Mouse (Mus musculus) left cerebral cortex, adult 8-10 months (tissue): ENCODE measurements around the gene Tenm4. TPM values are rescaled to one million over a fixed set of nuclear protein-coding genes. Genes with fewer than 3 reads are reported as not detected.

Source experiments
- DNase-seq, 2 experiments: peaks; one replicate each; pipeline ENCODE4 v3.0.0; 2022; ENCODE audit warnings: low spot score in 2 of 2
- total RNA-seq, 4 experiments: library from RNA; stranded (reverse); gene quantifications; 2 replicates each; pipeline ENCODE4 v1.2.4; 2022

Gene Tenm4
- total RNA-seq, result 100 to 1,000 TPM; 118 to 143 (median 135) TPM

DNA sequence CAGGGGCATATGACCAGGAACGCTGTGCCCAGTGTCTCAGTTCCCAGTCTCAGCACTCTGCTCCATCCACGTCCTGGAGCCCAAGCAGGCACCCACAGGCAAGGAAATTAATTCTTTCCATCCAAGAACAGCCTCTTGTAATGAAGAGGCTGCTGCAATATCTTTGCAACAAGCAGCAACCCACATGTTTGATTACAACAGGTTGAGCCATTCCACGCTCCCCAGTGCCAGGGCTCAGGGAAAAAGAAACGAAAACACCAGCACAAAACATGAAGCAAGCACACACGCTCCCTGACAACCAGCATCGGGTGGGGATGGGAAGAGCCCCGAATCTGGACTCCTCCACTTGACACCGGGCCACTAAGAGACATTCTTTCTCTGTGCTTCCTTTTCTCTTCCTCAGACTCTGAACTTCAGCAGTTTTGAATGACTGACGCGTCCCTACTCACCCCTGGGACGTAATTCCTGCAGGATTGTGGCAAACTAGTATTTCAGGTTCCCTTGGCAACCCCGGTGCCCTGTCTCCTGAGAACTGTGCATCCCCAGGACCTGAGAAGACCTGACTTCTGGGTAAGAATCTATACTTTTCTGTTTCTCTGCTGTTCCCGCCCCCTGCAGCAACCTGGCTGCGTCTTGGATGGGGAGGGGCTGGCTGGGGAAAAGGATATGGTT, at the start of gene Tenm4:
Gene Tenm4 (plus strand): TSS at position 323 of the 672 bp plus-strand sequence.
- no peak for DNase-seq

DNA sequence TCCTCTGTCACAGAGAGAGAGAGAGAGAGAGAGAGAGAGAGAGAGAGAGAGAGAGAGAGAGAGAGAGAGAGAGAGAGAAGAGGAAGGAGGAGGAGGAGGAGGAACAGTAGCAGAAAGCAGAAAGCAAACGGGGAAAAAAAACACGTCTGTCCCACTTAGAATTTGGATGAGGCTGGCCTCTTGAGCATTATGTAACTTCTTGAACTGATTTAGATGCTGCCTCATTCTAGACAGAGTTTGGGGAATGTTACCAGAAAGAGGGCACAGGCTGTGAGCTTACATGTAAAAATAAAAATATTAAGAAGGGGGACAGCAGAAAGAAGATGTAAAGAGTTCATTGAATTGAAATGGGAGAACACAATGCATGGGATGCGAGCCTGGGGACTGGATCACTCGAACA, 40.3 kb upstream of the Tenm4 start:
- no peak for DNase-seq

GRCm38 (mm10) chr7:96131175-96131574, 39.9 kb upstream of the Tenm4 start:
- DNase-seq, result no peak

- DNase-seq, result no peak
These were observed 34.5 kb upstream of the Tenm4 start for GRCm38 (mm10) chr7:96136497-96136961.

- no peak for DNase-seq
These were observed 29.2 kb upstream of the Tenm4 start for GRCm38 (mm10) chr7:96141876-96142275.

DNA sequence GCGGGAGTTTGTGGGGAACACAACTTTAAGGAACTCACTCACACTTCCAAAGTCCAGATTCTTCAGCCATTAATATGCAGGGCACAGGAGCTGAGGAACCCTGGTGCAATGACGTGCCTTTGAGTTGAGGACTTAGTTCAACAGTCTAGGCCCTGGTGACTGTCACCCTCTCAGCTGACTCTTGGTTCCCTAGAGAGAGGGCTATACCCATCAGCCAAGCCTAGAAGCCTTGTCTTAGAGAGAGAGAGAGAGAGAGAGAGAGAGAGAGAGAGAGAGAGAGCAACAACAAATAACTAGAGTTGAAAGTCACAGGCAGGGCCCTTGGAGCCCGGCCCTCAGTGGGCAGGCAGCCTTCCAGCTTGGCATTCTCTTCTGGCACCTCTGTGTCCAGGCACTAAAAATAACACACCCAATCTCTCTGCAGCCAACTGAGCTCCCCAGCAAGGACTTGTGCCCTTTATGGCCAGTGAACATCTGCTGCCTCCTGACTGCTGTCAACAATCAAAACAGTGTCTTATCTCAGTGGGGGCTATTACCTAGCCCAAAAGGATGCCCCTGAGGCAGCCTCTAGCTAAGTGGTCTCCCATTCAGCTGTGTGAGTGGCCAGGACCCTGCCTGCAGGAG, 28.0 kb upstream of the Tenm4 start:
- peak in 1 of 2 experiments; percentile 21 for DNase-seq

GRCm38 (mm10) chr7:96147436-96147835, 23.6 kb upstream of the Tenm4 start:
- DNase-seq, result no peak

GRCm38 (mm10) chr7:96148191-96148590, 22.9 kb upstream of the Tenm4 start:
- no peak for DNase-seq

GRCm38 (mm10) chr7:96151277-96151676, 19.8 kb upstream of the Tenm4 start:
- peak; percentile 14 to 70 for DNase-seq

- no peak for DNase-seq
These were observed 19.1 kb upstream of the Tenm4 start for GRCm38 (mm10) chr7:96151961-96152360.

- DNase-seq, result no peak
These were observed 18.6 kb upstream of the Tenm4 start for GRCm38 (mm10) chr7:96152431-96152830.

DNA sequence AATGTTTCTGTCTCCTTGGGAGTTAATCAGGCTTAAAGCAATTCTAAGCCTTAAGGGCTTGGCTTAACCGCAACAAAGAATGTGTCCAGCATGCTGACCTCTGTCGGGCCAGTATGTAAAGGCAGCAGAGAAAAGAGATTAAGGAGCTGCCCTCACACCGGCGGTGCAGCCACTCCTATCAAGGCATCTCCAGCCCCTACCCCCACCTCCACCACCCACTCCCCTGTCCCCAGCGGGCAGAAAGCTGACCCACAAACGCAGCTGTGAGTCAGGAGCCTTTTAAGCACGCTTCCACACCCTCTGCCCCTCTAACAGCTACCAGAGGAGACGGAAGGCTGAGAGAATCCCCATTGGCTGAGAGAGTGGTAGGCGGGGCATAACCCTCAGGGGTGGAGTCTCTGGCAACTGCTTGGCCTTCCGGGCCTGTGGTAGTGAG, 18.1 kb upstream of the Tenm4 start:
- DNase-seq, result no peak

DNA sequence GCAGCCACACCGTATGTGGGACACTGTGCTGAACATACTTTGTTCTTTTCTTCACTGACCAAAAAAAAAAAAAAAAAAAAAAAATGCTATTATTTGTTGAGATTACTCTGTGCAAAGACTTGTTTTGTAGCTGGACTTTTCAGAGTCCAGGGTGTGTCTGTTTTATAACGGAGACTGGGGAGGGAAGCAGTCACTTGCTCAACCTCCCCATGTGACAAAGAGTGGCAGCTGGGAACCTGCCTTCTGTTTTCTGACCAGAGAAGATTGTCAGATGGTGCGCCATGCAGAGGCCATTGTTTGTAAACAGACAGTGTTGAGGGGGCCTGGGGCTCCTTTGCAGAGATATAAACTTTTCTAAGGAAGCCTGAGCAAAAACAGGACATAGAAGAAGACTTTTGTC, 17.0 kb upstream of the Tenm4 start:
- no peak for DNase-seq

- DNase-seq, result no peak
These were observed 14.4 kb upstream of the Tenm4 start for GRCm38 (mm10) chr7:96156481-96157255.

DNA sequence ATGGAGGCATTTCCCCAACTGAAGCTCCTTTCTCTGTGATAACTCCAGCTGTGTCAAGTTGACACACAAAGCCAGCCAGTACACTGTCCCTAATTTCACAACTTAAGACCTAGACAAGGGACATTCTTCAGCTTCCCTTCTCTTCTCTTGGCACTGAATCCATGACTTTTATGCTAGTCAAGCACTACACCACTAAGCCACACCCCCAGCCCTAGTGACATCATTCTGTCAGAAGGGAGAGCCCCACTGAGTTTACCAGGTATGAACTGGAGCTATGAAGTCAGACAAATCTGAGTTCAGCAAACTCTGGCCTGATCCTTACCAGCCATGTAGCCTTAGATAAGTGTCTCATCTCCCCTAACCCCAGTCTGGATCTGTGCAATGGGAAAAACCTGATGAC, 6.9 kb upstream of the Tenm4 start:
- DNase-seq, result no peak

DNA sequence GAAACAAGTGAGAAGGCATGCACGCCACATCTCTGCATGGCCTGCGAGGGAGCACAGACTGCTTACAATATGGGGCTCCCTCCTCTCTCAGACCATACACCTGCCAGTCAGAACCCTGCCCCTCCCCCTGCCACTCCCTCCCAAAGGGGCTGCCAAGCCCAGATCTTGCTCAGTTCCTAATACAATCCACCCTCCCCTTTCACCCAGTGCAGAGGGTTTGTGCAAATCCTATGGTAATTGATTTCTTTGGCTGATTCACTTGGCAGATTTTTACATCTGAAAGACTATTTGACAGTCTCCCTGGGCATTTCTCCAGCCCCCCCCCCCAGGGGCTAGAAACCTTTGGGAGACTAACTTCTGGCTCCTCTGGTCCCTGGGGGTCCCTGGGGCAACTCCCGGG, 2.1 kb upstream of the Tenm4 start:
- peak in 1 of 2 experiments; percentile 7 for DNase-seq

DNA sequence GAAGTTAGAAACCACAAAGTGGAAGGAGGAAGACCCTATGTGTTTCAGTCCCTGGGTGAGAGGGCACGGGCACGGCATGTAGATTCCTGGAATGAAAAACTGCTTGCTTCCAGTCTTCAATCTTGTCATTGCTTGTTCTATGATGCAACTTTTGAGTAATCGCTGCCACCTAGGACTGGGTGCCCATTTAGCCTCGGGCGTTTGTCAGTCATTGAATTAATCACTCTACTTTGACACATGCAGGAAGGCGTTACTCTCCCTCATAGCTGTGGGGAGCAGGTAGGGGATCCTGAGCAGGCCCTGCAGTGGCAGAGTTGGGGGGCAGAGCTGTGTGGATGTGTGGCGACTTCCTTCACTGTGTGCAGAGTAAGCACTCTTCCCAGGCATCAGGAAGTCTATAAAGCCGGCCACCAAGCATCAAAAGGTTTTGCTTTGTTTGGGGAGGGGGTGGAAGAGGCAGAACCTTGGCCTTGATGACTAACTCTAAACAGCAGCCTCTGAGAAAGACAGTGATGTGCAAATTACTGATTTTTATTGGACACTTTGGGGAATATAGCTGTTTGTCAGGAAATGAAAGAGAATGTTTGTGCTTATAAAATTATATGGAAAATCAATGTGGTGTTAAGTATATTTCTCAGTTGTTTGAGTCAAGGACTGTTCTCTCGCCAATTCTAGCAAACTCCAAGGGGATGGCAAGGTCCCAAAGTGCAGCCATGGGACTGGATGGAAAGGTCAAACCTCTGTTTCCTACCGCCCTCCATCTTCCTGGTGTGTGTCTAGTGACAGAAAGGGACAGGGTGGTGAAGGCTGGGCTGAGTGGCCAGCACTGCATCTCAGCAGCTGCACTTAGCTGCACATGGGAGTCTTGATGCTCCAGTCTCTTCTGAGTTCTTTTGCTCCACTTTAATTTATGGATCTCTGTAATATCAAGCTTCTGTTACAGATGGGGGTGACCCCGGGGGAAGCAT, 834 bp downstream of the Tenm4 start:
- DNase-seq, result no peak

- no peak for DNase-seq
These were observed 5.7 kb downstream of the Tenm4 start for GRCm38 (mm10) chr7:96176781-96177180.

- no peak for DNase-seq
These were observed 10.7 kb downstream of the Tenm4 start for GRCm38 (mm10) chr7:96181751-96182150.

DNA sequence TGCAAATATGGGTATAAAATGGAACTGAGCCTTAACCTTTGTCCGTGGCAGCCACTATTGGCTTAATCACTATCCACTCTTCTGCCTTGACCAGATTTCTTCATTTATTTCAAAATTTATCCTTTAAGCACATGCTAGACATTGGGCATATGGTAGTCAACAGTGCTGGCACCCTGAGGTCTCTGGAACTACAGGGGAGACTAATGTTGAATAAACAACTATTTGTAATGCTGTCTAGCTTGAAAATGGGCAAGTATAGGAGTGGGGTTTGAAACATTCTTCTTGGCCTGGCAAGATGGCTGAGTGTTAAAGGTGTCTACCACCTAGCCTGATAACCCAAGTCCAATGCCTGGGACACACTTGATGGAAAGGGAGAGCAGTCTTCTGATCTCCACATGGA, 12.1 kb downstream of the Tenm4 start:
- DNase-seq, result no peak

- no peak for DNase-seq
These were observed 14.4 kb downstream of the Tenm4 start for GRCm38 (mm10) chr7:96185411-96185810.
